Mouse (Mus musculus) midbrain, embryonic 11.5 days (tissue): ENCODE results near the gene Tmem132d. TPM values are rescaled to one million over a fixed set of nuclear protein-coding genes. Genes with fewer than 3 reads are reported as not detected.
"Not testable (repeated sequence)": the region's sequence is repeated elsewhere in the genome, so short reads cannot be mapped to it uniquely, and the experiment has no call there.

ENCODE experiments used
- ATAC-seq: fragments of 200-750 bp; cut with Nextera tagmentation; 2 replicates; pipeline ENCODE4 v1.8.0; 2017; ENCODE audit warnings: moderate TSS enrichment, moderate library complexity; ENCODE audit not compliant: low FRiP score
- DNase-seq: peaks from one replicate; pipeline ENCODE4 v3.0.0; 2015; ENCODE audit warnings: low spot score; ENCODE audit errors: missing footprints
- H3K27ac ChIP-seq: fragments of 300-500 bp; sonication (generic); 2 replicates; pipeline ENCODE4 v1.5.1; 2014; ENCODE audit warnings: low read depth, low read length
- H3K27me3 ChIP-seq: fragments of 300-500 bp; sonication (generic); 2 replicates; pipeline ENCODE4 v1.6.1; 2014; ENCODE audit warnings: mild to moderate bottlenecking, low read length, moderate library complexity, mixed read lengths; ENCODE audit not compliant: control insufficient read depth, insufficient read depth
- H3K36me3 ChIP-seq: fragments of 300-500 bp; sonication (generic); 2 replicates; pipeline ENCODE4 v1.6.1; 2014; ENCODE audit warnings: mild to moderate bottlenecking, low read length, moderate library complexity, mixed read lengths; ENCODE audit not compliant: control insufficient read depth, insufficient read depth
- H3K4me1 ChIP-seq: fragments of 300-500 bp; sonication (generic); 2 replicates; pipeline ENCODE4 v1.6.1; 2014; ENCODE audit warnings: low read length; ENCODE audit not compliant: control insufficient read depth, insufficient read depth
- H3K4me2 ChIP-seq: fragments of 300-500 bp; sonication (generic); 2 replicates; pipeline ENCODE4 v1.6.1; 2014; ENCODE audit warnings: mild to moderate bottlenecking, moderate library complexity
- H3K4me3 ChIP-seq: fragments of 300-500 bp; sonication (generic); 2 replicates; pipeline ENCODE4 v1.5.1; 2014; ENCODE audit warnings: low read depth, low read length
- H3K9ac ChIP-seq: fragments of 300-500 bp; sonication (generic); 2 replicates; pipeline ENCODE4 v1.6.1; 2014; ENCODE audit warnings: low read length
- H3K9me3 ChIP-seq: fragments of 300-500 bp; sonication (generic); 2 replicates; pipeline ENCODE4 v1.6.1; 2016; ENCODE audit warnings: low read length; ENCODE audit not compliant: control insufficient read depth
- WGBS: fragments of 180-500 bp; shearing (Covaris S2); extraction: QIAGEN DNeasy Blood & Tissue Kit; methylation state at CpG from one replicate; pipeline ENCODE4 v1.1.7; 2014; 5-methylcytosine and 5-hydroxymethylcytosine counted together
- polyA plus RNA-seq: library from polyadenylated mRNA; unstranded; fragments of >200 nt; fragmentation: Nextera tagmentation; extraction: Ambion mirVana; gene quantifications from 2 replicates; pipeline ENCODE4 v1.2.1, GENCODE M21; 2014

Gene Tmem132d
- polyA plus RNA-seq, 1 experiment from 2014 or later, result 0.36 TPM

GRCm38 (mm10) chr5:127965700-127966099 lies 467.2 kb downstream of the Tmem132d start:
- H3K27me3 ChIP-seq, result no peaks in the 10 kb centered on the region
- no peaks in the 10 kb centered on the region for H3K36me3 ChIP-seq
- no peak overlapping the region for H3K4me2 ChIP-seq
- no peak for DNase-seq
- no peaks in the 10 kb centered on the region for H3K9me3 ChIP-seq
- H3K9ac ChIP-seq, result no peak overlapping the region
- H3K27ac ChIP-seq, result no peak overlapping the region
- ATAC-seq, result no peak
- no peaks in the 10 kb centered on the region for H3K4me1 ChIP-seq
- no peak overlapping the region for H3K4me3 ChIP-seq
- WGBS, result 86% methylated on average over 3 of the region's 3 CpGs

- H3K27ac ChIP-seq, result no peak overlapping the region
- WGBS, result 93% methylated on average over 4 of the region's 4 CpGs
- H3K9ac ChIP-seq, result no peak overlapping the region
- no peaks in the 10 kb centered on the region for H3K4me1 ChIP-seq
- H3K9me3 ChIP-seq, result no peaks in the 10 kb centered on the region
- H3K4me2 ChIP-seq, result no peak overlapping the region
- no peak for DNase-seq
- H3K36me3 ChIP-seq, result no peaks in the 10 kb centered on the region
- no peak for ATAC-seq
- H3K4me3 ChIP-seq, result no peak overlapping the region
- no peaks in the 10 kb centered on the region for H3K27me3 ChIP-seq
These were observed 470.2 kb downstream of the Tmem132d start for GRCm38 (mm10) chr5:127962656-127963055.

GRCm38 (mm10) chr5:127956511-127957097 lies 476.3 kb downstream of the Tmem132d start:
- 78% methylated on average over 17 of the region's 17 CpGs for WGBS
- no peak for ATAC-seq
- DNase-seq, result no peak

GRCm38 (mm10) chr5:127954231-127954790 lies 478.6 kb downstream of the Tmem132d start:
- Histone ChIP-seq H3K27ac (no peak overlapping the region), H3K36me3 (no peaks in the 10 kb centered on the region), H3K4me2 (no peak overlapping the region), H3K9ac (no peak overlapping the region), H3K9me3 (no peaks in the 10 kb centered on the region), H3K4me1 (no peaks in the 10 kb centered on the region), H3K4me3 (no peak overlapping the region), H3K27me3 (no peaks in the 10 kb centered on the region)
- ATAC-seq, result no peak
- DNase-seq, result no peak
- WGBS, result 75% methylated on average over 16 of the region's 16 CpGs

More at GRCm38 (mm10) chr5:127956511-127957097, 476.3 kb downstream of the Tmem132d start:
- Histone ChIP-seq H3K4me1 (no peaks in the 10 kb centered on the region), H3K9me3 (no peaks in the 10 kb centered on the region), H3K27me3 (no peaks in the 10 kb centered on the region), H3K9ac (no peak overlapping the region), H3K36me3 (no peaks in the 10 kb centered on the region), H3K4me2 (no peak overlapping the region), H3K4me3 (no peak overlapping the region), H3K27ac (no peak overlapping the region)

GRCm38 (mm10) chr5:127952800-127953199 lies 480.1 kb downstream of the Tmem132d start:
- Histone ChIP-seq H3K4me2 (no peak overlapping the region), H3K9ac (no peak overlapping the region), H3K36me3 (no peaks in the 10 kb centered on the region), H3K27ac (no peak overlapping the region), H3K4me3 (no peak overlapping the region), H3K9me3 (no peaks in the 10 kb centered on the region), H3K4me1 (no peaks in the 10 kb centered on the region), H3K27me3 (no peaks in the 10 kb centered on the region)
- DNase-seq, result no peak
- 76% methylated on average over 6 of the region's 6 CpGs for WGBS
- ATAC-seq, result no peak

GRCm38 (mm10) chr5:127950574-127950973 lies 482.3 kb downstream of the Tmem132d start:
- ATAC-seq (no peak), DNase-seq (no peak)
- Histone ChIP-seq H3K4me1 (no peaks in the 10 kb centered on the region), H3K9me3 (no peaks in the 10 kb centered on the region), H3K27ac (no peak overlapping the region), H3K36me3 (no peaks in the 10 kb centered on the region), H3K9ac (no peak overlapping the region), H3K27me3 (no peaks in the 10 kb centered on the region), H3K4me3 (no peak overlapping the region), H3K4me2 (no peak overlapping the region)
- 82% methylated on average over 4 of the region's 4 CpGs for WGBS

GRCm38 (mm10) chr5:127947275-127947674 lies 485.6 kb downstream of the Tmem132d start:
- Histone ChIP-seq H3K9ac (no peak overlapping the region), H3K4me2 (no peak overlapping the region), H3K9me3 (no peaks in the 10 kb centered on the region), H3K4me1 (no peaks in the 10 kb centered on the region), H3K27me3 (no peaks in the 10 kb centered on the region), H3K36me3 (no peaks in the 10 kb centered on the region), H3K4me3 (no peak overlapping the region), H3K27ac (no peak overlapping the region)
- ATAC-seq, result no peak
- DNase-seq, result peak; percentile 86
- 37% methylated on average over 8 of the region's 8 CpGs for WGBS

- H3K36me3 ChIP-seq, H3K27ac ChIP-seq, H3K4me3 ChIP-seq, H3K9me3 ChIP-seq, H3K4me1 ChIP-seq, ATAC-seq, H3K27me3 ChIP-seq, H3K9ac ChIP-seq, H3K4me2 ChIP-seq, DNase-seq: not testable (repeated sequence)
- 89% methylated on average over 3 of the region's 3 CpGs for WGBS
These were observed 490.7 kb downstream of the Tmem132d start for GRCm38 (mm10) chr5:127942171-127942570.

GRCm38 (mm10) chr5:127937914-127938313 lies 495.0 kb downstream of the Tmem132d start:
- DNase-seq, result no peak
- Histone ChIP-seq H3K9ac (no peak overlapping the region), H3K4me3 (no peak overlapping the region), H3K27me3 (no peaks in the 10 kb centered on the region), H3K4me2 (no peak overlapping the region), H3K27ac (no peak overlapping the region), H3K9me3 (no peaks in the 10 kb centered on the region), H3K36me3 (no peaks in the 10 kb centered on the region), H3K4me1 (no peaks in the 10 kb centered on the region)
- WGBS, result 65% methylated on average over 3 of the region's 3 CpGs
- no peak for ATAC-seq
